Mouse (Mus musculus) monocyte, adult 2 months (primary cell): ENCODE results near the gene Thoc5.

Source experiments
- DNase-seq, 2 experiments: peaks; one replicate each; pipeline ENCODE4 v3.0.0; 2022; ENCODE audit warnings: low spot score in 2 of 2, low read depth in 1 of 2

The Thoc5 gene

GRCm38 (mm10) chr11:4972967-4973870 lies 78.1 kb downstream of the Thoc5 start:
- peak; percentile 12 to 31 for DNase-seq

GRCm38 (mm10) chr11:4973871-4974256 lies 78.7 kb downstream of the Thoc5 start:
- no peak for DNase-seq

GRCm38 (mm10) chr11:4974376-4975122 lies 79.4 kb downstream of the Thoc5 start:
- DNase-seq: no peak

GRCm38 (mm10) chr11:4975623-4976022 lies 80.5 kb downstream of the Thoc5 start:
- DNase-seq: peak in 1 of 2 experiments; percentile 21
